Mouse (Mus musculus) layer of hippocampus, adult 9-10 months (tissue): ENCODE measurements around the gene Bbx.
A peak's percentile ranks its signal among the peaks of the same experiment; 100 is the strongest.

Source experiments
- DNase-seq: peaks from one replicate; pipeline ENCODE4 v3.0.0; 2022; ENCODE audit warnings: low spot score

Bbx gene

DNA sequence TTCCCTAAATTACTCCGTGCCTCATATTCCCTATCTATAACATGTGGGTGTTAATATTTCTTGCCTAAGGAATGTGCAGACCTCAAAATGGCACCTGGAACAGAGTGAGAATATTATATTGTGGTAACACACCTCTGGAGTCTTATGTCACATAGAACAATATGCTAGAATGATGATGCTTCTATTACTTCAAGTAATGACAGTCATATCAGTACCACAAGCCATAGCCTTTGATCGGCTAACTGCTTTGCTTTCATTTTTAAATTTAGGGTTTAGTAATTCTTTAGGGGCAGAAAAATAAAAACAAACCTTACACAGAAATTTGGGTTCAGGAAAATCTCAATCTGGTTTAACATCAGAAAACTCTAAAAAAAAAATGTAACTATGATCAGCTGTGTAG lies 201.6 kb downstream of the Bbx start:
- no peak for DNase-seq

- DNase-seq = no peak
Observed at GRCm38 (mm10) chr16:50228833-50229232, 203.4 kb downstream of the Bbx start.

- DNase-seq = no peak
Observed at GRCm38 (mm10) chr16:50226274-50226673, 205.9 kb downstream of the Bbx start.

- no peak for DNase-seq
Observed at GRCm38 (mm10) chr16:50224946-50225345, 207.2 kb downstream of the Bbx start.

DNA sequence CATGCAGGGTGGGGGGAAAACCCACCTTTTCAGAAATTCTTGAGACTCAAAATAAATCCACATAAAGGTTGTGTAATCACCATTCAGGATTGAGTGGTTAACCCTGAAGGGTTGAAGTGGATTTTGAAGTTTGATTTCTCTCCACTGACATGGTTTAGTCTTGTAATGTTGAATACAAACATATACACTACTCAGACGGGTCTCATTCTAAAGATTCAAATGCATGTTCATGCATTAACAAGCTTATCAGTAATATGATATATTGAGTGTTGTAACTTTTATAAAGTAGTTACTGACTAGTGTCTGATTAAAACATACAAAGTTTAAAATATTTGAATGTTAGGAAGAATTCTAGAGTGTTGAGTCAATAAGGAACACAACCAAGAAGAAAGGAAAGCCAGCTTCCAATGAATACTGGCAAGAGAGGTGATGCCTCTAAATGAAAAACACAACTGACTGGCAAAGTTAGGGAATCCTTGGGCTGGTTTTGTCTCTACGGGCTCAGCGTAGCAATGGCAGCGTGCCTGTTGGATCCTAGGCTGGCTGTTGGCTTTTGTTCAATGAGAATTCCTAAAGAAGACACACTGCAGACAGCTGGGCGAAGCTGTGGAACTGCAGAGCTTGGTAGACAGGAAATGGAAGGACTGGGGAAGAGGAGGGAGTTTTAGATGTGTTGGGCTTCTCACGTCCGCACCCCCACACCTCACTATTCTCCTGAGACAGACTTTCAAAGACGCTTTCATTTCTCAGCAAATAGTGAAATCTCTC lies 211.3 kb downstream of the Bbx start:
- no peak for DNase-seq

DNA sequence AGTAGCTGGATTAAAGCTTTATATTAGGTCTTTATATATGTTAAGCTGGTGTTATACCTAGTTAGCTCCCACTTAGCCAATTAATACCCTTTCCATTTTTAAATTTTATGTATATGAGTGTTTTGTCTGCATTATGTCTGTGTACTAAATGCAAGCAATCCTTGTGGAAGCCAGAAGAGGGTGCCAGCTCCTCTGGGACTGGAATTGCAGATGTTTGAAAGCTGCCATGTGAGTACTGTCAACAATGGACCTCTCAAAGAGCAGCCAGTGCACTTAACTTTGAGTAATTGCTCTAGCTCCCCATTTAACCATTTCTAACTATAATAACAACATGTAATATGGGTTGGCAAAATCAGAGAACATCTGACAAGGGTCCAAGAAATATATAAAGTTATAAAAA lies 215.1 kb downstream of the Bbx start:
- no peak for DNase-seq

DNA sequence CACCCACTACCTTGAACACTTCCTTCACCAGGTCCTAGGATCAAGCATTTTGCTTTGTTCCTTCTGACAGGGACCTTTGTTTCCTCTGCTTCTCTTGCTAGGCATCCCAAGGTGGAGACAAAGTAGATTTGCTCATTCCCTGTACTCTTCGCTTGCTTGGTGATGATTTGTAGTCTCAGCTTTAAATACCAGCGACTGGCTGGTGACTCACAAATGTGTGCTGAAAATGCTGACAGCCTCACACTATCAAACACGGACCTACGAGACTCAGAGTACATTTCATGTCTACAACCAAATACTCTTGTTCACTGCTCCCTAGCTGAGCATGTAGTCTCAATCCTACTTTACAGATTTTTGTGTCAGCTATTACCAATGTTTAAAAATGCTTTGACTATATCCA lies 220.5 kb downstream of the Bbx start:
- no peak for DNase-seq

- no peak for DNase-seq
Observed at GRCm38 (mm10) chr16:50211231-50211630, 221.0 kb downstream of the Bbx start.

- DNase-seq = no peak
Observed at GRCm38 (mm10) chr16:50210742-50211141, 221.4 kb downstream of the Bbx start.

GRCm38 (mm10) chr16:50204944-50205343 lies 227.2 kb downstream of the Bbx start:
- no peak for DNase-seq

GRCm38 (mm10) chr16:50201546-50202151 lies 230.5 kb downstream of the Bbx start:
- no peak for DNase-seq

DNA sequence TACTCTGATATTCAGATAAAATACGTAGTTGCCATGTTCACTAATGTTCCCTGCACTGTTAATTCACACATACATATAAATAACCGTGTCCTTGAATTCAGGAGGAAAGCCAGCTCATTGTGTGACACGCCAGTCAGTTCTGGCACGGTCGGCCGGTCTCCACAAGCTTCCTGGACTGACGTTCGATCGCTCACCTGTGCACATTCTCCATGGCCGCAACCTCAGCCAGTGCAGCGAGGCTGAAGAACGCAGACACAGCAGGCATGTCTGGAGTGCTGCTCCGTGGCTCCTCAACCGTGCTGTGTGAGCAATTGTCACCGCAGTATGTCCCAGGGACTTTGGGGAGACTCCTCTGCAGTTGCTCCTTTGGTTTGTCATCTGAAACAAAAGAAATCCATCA lies 232.0 kb downstream of the Bbx start:
- no peak for DNase-seq

DNA sequence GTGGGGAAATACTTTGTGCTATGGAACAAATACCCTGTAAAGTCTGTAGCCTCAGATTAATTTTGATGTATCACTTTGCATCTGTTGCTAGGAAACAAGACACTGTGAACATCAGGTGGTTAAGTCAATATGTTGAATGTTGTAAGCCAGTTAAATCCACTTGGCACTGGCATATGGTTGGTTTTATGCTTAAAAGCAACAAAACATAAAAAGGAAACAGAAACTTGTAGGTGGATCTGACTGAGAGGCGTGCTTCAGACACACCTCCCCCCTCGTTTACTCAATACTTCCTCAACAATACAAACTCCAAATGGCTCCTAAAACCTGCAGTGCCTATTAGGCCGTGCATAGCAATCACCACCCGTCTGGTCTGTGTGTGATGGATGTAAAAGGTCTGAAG lies 236.1 kb downstream of the Bbx start:
- peak; percentile 56 for DNase-seq

DNA sequence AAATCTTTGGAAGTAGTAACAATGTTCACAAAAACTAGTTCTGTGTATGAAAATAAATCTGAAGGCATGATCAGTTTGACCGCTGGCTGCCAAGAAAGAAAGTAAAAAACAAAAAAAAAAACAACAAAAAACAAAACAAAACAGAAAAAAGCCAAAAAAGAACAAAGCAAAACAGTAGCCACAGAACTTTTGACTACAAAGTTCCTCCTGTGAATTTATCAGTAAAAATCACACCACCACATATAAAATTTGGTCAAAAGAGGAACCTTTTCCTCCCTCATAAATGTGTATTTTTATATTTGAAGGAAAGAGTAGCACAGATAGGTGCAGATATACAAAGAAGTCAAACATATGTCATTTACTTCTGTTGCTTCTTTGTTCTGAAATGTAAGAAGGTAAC lies 239.6 kb downstream of the Bbx start:
- DNase-seq = no peak

GRCm38 (mm10) chr16:50189108-50189507 lies 243.1 kb downstream of the Bbx start:
- DNase-seq = no peak

GRCm38 (mm10) chr16:50186604-50187003 lies 245.6 kb downstream of the Bbx start:
- DNase-seq = no peak

DNA sequence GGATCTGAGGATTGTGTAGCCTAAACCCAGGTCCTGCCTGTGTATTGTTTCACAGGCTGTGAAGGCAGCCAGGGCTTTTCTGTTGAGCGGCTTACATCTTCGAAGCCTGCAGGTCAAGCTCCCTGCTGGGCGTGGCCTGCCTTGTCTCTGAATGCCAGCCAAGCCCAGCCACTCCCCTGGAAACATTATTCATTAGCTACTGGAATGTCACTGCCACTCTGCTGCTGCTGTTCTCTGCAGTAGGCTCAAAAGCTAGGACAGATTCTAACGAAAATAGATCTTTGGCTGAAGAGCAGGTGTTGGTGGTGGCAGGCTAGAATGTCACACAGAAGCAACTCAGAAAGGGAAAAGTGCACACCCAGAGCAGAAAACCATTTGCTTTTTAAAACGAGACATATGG lies 247.1 kb downstream of the Bbx start:
- DNase-seq = no peak

GRCm38 (mm10) chr16:50182988-50183387 lies 249.2 kb downstream of the Bbx start:
- no peak for DNase-seq

DNA sequence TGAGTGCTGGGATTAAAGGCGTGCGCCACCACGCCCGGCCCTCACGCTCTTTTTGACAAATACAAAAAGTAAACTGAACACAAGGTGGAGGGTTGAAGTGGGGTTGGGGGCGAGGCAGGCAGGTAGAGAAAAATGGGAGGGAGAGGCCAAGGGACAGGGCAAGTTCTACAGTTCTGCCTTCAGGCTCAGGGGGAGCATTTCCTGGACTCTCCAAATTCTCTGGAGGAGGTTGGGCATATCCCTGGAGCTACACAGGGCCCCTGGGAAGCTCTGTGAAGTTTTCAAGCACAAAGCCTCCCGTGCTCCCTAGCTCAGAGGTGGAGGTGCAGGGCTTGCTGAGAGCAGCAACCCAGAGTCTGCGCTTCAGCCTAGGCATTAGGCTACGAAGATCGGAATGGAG lies 249.6 kb downstream of the Bbx start:
- no peak for DNase-seq

DNA sequence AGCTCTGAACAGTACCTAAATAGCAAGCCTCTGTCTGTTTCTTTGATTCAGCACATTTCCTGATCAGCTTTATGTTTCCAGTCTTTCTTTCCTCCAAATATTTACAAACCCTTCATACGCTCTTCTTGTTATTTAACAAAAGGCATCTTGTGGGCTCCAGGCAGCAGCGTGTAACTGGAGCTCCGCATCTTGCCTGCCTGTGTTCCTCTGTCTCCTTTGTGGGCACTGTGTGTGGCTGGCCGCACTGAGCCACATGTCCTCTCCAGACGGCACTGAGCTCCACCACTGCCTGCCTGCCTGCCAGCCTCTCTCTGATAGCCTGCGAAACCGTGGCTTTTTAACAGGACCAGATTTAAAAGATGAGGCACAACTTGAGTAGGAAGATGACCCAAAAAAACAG lies 259.4 kb downstream of the Bbx start:
- DNase-seq = no peak

DNA sequence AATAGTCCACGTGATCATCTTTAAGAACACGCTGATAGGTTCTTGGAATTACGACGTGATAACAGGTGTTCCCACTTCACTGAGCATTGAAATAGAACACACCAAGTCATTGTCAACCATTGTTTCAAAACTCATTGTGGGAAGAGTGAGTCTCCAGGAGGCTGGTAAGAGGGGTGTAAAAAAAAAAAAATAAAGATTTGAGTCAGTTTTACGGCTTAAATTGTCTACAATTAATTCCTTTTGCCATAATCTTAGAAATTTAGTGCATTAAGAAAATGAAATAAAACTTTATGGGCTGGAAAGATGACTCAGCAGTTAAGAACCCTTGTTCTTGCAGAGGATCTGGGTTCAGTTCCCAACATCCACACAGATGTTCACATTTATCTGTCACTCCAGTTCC lies 261.4 kb downstream of the Bbx start:
- no peak for DNase-seq

- DNase-seq = no peak
Observed at GRCm38 (mm10) chr16:50167983-50168299, 264.2 kb downstream of the Bbx start.

GRCm38 (mm10) chr16:50167231-50167982 lies 264.8 kb downstream of the Bbx start:
- DNase-seq = no peak
